Mouse (Mus musculus) lung, adult 2 months (tissue): ENCODE data around the gene Hnrnph1.

Source experiments
- CTCF ChIP-seq: fragments of 200-500 bp; IDR thresholded peaks from 2 replicates; pipeline ENCODE4 v1.5.1; 2011; ENCODE audit warnings: mild to moderate bottlenecking, low read length, control low read depth; ENCODE audit not compliant: insufficient read depth
- POLR2A ChIP-seq: fragments of 200-500 bp; IDR thresholded peaks from 2 replicates; pipeline ENCODE4 v1.6.1; 2011; ENCODE audit warnings: low read depth, mild to moderate bottlenecking, control low read depth, low read length, borderline replicate concordance; ENCODE audit errors: extremely low read depth

- TF ChIP-seq POLR2A (no peak), CTCF (no peak)
Observed at GRCm38 (mm10) chr11:50376156-50376790, 517 bp upstream of the Hnrnph1 start.
